20 mouse cellular contexts compared by ENCODE assay signal in genomic region chr3:127967170-127967569, GRCm38 (mm10).
DNase-seq lines count a peak whose midpoint lies in the region; ATAC-seq and TF ChIP-seq lines count a peak whose summit lies in the region.
"Had no signal": no experiment of that assay in that cellular context is flagged by ENCODE, and none has a peak within 500 bp of the region (broad histone marks: within the 10 kb centered on the region; RNA-seq: fewer than 3 reads in every experiment).

No protein-coding gene starts in this region.

- no peak for DNase-seq in frontal cortex, postnatal 36 days (ENCODE audit: low spot score in 2 of 2)
- DNase-seq in liver, adult 2 months (ENCODE audit: extremely low read depth, low read depth, low spot score), result peak; percentile 20
- DNase-seq in liver, postnatal 0 days, result no peak
- no peak for DNase-seq in cerebellum, adult 11 months
- DNase-seq: adrenal gland, adult 2 months; adrenal gland, postnatal 10 days; adrenal gland, postnatal 25 days; cerebellum, adult 18-20 months; cerebellum, adult 8-10 months; cerebellum, adult 9-11 months; cerebellum, postnatal 14 days; cerebellum, postnatal 36 days; embryo, embryonic 11 days had no signal

- no peaks in the 10 kb centered on the region for H3K9me3 ChIP-seq in liver, postnatal 0 days (ENCODE audit: low read length)
- H3K9me3 ChIP-seq: embryonic facial prominence, embryonic 13.5 days; embryonic facial prominence, embryonic 15.5 days; forebrain, embryonic 10.5 days; forebrain, embryonic 13.5 days; forebrain, embryonic 15.5 days had no signal

- H3K36me3 ChIP-seq in liver, adult 2 months (ENCODE audit: control insufficient read depth, insufficient read depth, low read length), result no peaks in the 10 kb centered on the region
- H3K36me3 ChIP-seq in liver, postnatal 0 days (replicated peaks; ENCODE audit: insufficient read depth, low read length), result no peaks in the 10 kb centered on the region
- H3K36me3 ChIP-seq: embryonic facial prominence, embryonic 13.5 days; embryonic facial prominence, embryonic 15.5 days; forebrain, embryonic 10.5 days; forebrain, embryonic 15.5 days had no signal

- no peaks in the 10 kb centered on the region for H3K27me3 ChIP-seq in liver, adult 2 months (ENCODE audit: control insufficient read depth, insufficient read depth, low read length)
- H3K27me3 ChIP-seq in liver, postnatal 0 days (ENCODE audit: insufficient read depth, low read length), result no peaks in the 10 kb centered on the region
- H3K27me3 ChIP-seq: embryonic facial prominence, embryonic 13.5 days; embryonic facial prominence, embryonic 15.5 days; forebrain, embryonic 13.5 days; forebrain, embryonic 15.5 days had no signal

- no peak overlapping the region for H3K4me3 ChIP-seq in liver, adult 2 months (ENCODE audit: insufficient read depth, low read depth, low read length)
- H3K4me3 ChIP-seq in liver, postnatal 0 days (ENCODE audit: low read depth, low read length), result no peak overlapping the region
- H3K4me3 ChIP-seq: embryonic facial prominence, embryonic 13.5 days; embryonic facial prominence, embryonic 15.5 days; erythroblast, embryonic 14.5 days; forebrain, embryonic 10.5 days; forebrain, embryonic 13.5 days; forebrain, embryonic 15.5 days had no signal

- no peaks in the 10 kb centered on the region for H3K79me2 ChIP-seq in liver, adult 2 months (ENCODE audit: control insufficient read depth, insufficient read depth, low read length)

- WGBS in liver, adult 2 months, result 56% methylated on average over 10 of the region's 10 CpGs
- WGBS in liver, postnatal 0 days (ENCODE audit: insufficient replicate concordance), result 70% methylated on average over 10 of the region's 10 CpGs

- no peak for TF ChIP-seq EP300 in liver, postnatal 0 days (IDR thresholded peaks at IDR 0.05; ENCODE audit: low read depth)

- H3K4me1 ChIP-seq in liver, adult 2 months (ENCODE audit: control insufficient read depth, insufficient read depth, low read length), result peaks cover 2% of the 10 kb centered on the region; the same call in 1 of the 2 replicates
- H3K4me1 ChIP-seq in liver, postnatal 0 days (ENCODE audit: insufficient read depth), result no peaks in the 10 kb centered on the region
- H3K4me1 ChIP-seq: embryonic facial prominence, embryonic 13.5 days; embryonic facial prominence, embryonic 15.5 days; forebrain, embryonic 10.5 days; forebrain, embryonic 13.5 days; forebrain, embryonic 15.5 days had no signal

- ATAC-seq in frontal cortex, adult (ENCODE audit: low TSS enrichment), result peak; percentile 52; the same call in 1 of the 2 replicates
- no peak for ATAC-seq in liver, postnatal 0 days
- ATAC-seq: forebrain, embryonic 13.5 days; forebrain, embryonic 15.5 days had no signal

- H3K4me2 ChIP-seq in liver, postnatal 0 days (ENCODE audit: low read depth, low read length), result no peak overlapping the region
- H3K4me2 ChIP-seq: embryonic facial prominence, embryonic 13.5 days; embryonic facial prominence, embryonic 15.5 days; forebrain, embryonic 13.5 days; forebrain, embryonic 15.5 days had no signal

- TF ChIP-seq CTCF in liver, adult 2 months (IDR thresholded peaks at IDR 0.05; ENCODE audit: low read depth, low read length), result no peak
- TF ChIP-seq CTCF in liver, postnatal 0 days (IDR thresholded peaks at IDR 0.05; ENCODE audit: low read depth), result no peak

- H3K27ac ChIP-seq in liver, adult 2 months (replicated peaks; ENCODE audit: insufficient read depth, low read depth, low read length), result no peak overlapping the region
- no peak overlapping the region for H3K27ac ChIP-seq in liver, postnatal 0 days (ENCODE audit: low read depth)
- H3K27ac ChIP-seq: embryonic facial prominence, embryonic 13.5 days; embryonic facial prominence, embryonic 15.5 days; forebrain, embryonic 10.5 days; forebrain, embryonic 13.5 days; forebrain, embryonic 15.5 days had no signal

- no peak overlapping the region for H3K9ac ChIP-seq in liver, adult 2 months (ENCODE audit: low read depth, low read length)
- no peak overlapping the region for H3K9ac ChIP-seq in liver, postnatal 0 days (replicated peaks)
- H3K9ac ChIP-seq: embryonic facial prominence, embryonic 13.5 days; embryonic facial prominence, embryonic 15.5 days; forebrain, embryonic 13.5 days; forebrain, embryonic 15.5 days had no signal

- no peak for TF ChIP-seq POLR2A in liver, adult 2 months (IDR thresholded peaks at IDR 0.05; ENCODE audit: extremely low read depth, insufficient read depth, low read length)
